Mouse (Mus musculus): ENCODE measurements around the gene Gprc6a.

DNA sequence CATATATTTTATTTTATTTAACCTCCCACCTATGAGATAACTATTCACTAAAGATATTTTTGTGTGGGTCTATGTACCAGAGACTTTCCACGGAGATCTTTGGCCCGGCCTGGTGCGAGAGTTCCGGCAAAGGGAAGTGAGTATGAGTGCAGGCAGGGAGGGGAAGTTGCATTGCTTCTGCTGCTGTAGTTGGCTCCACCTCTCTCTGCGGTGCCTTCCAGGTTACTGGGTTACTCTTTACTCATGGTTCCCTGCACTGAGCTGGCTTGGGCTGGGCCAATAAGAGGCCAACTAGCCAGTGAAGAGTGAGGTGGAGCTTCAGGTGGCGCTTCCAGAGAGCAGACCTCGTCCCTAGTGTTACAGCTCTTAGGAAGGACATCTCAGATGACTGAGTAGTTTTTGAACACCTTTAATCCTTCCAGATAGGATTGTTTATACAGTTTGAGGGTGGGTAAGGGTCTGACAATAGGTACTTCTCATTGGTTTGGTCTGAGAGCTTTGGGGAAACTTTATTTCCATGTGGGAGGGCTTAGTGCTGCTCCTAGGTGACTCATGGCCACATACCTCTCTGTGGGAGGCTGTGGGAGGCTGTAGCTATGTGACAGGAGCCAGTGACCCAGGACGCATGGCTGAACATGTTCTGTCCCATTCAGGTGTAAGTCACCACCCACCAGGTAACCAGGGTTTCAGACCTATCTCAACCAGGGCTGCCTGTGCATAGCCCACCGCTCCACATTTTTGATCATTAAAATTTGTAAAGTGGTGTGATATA lies 59.9 kb downstream of the Gprc6a start:
- TF ChIP-seq CTCF (IDR thresholded peaks at IDR 0.05; ENCODE audit: control insufficient read depth, insufficient read depth, insufficient read length) (no peak), MYOG (IDR thresholded peaks at IDR 0.05; ENCODE audit: control insufficient read depth, extremely low read depth, insufficient read length) (no peak), MYOD1 (IDR thresholded peaks at IDR 0.05; ENCODE audit: control insufficient read depth, insufficient read length, low read depth) (no peak), CEBPB (IDR thresholded peaks at IDR 0.05; ENCODE audit: low read depth) (no peak), USF1 (IDR thresholded peaks at IDR 0.05; ENCODE audit: low read depth) (no peak), MAX (IDR thresholded peaks at IDR 0.05) (no peak), FOSL1 (IDR thresholded peaks at IDR 0.05; ENCODE audit: insufficient read depth, low read length, poor library complexity, severe bottlenecking) (no peak)
